Mouse (Mus musculus) central nervous system, embryonic 11.5 days (tissue): ENCODE measurements around the gene Abcd3. TPM values are rescaled to one million over a fixed set of nuclear protein-coding genes. Genes with fewer than 3 reads are reported as not detected.

Experiments
- polyA plus RNA-seq: library from polyadenylated mRNA; depleted of rRNA; stranded (reverse); fragments of >200 nt; gene quantifications from 2 replicates; pipeline ENCODE4 v1.2.3, GENCODE M21; 2012; rRNA removed

Gene Abcd3
- polyA plus RNA-seq, result 18.7 and 22.6 TPM in 2 replicates

GRCm38 (mm10) chr3:121814877-121815548 lies at the start of gene Abcd3:
Abcd3 (minus strand) TSS chr3:121815302.

GRCm38 (mm10) chr3:121722971-121723844 lies 91.9 kb downstream of the Abcd3 start, which contains the start of gene F3:
F3 (plus strand) TSS chr3:121723537.

Other genes starting within 250 kb of the Abcd3 start
- not detected in 2 replicates for gene 4930432M17Rik, start 144.5 kb downstream of the Abcd3 start, polyA plus RNA-seq
- 3.2 and 5.6 TPM in 2 replicates for gene F3, start 91.8 kb downstream of the Abcd3 start, polyA plus RNA-seq
- gene Arhgap29, start 137.2 kb upstream of the Abcd3 start, polyA plus RNA-seq, result 27.1 and 38.8 TPM in 2 replicates
- gene Abca4, start 229.1 kb upstream of the Abcd3 start, polyA plus RNA-seq, result 2.4 and 3.3 TPM in 2 replicates